Mouse (Mus musculus) olfactory bulb, adult 2 months (tissue): ENCODE data around the gene Chst8. TPM values are rescaled to one million over a fixed set of nuclear protein-coding genes. Genes with fewer than 3 reads are reported as not detected.

Experiments used
- H3K27ac ChIP-seq: fragments of 200-500 bp; 2 replicates; pipeline ENCODE4 v1.5.1; 2012; ENCODE audit warnings: low read depth, low read length; ENCODE audit not compliant: insufficient read depth
- H3K4me1 ChIP-seq: fragments of 200-500 bp; 2 replicates; pipeline ENCODE4 v1.6.1; 2012; ENCODE audit warnings: low read length; ENCODE audit not compliant: control insufficient read depth, insufficient read depth
- H3K4me3 ChIP-seq: fragments of 200-500 bp; 2 replicates; pipeline ENCODE4 v1.5.1; 2012; ENCODE audit warnings: mild to moderate bottlenecking, low read depth, low read length, moderate library complexity; ENCODE audit not compliant: insufficient read depth
- CTCF ChIP-seq: fragments of 200-500 bp; IDR thresholded peaks from 2 replicates; pipeline ENCODE4 v1.5.1; 2012; ENCODE audit warnings: low read depth, mild to moderate bottlenecking, low read length, moderate library complexity; ENCODE audit not compliant: insufficient read depth
- POLR2A ChIP-seq: fragments of 200-500 bp; IDR thresholded peaks from 2 replicates; pipeline ENCODE4 v1.6.1; 2012; ENCODE audit warnings: mild to moderate bottlenecking, low read depth, low read length, moderate library complexity; ENCODE audit not compliant: insufficient read depth
- WGBS: fragments of 180-500 bp; shearing (Covaris S2); methylation state at CpG from one replicate; pipeline ENCODE4 v1.1.7; 2018; 5-methylcytosine and 5-hydroxymethylcytosine counted together
- polyA plus RNA-seq: library from polyadenylated mRNA; stranded (reverse); fragments of >200 nt; gene quantifications from 2 replicates; pipeline ENCODE4 v1.2.4, GENCODE M21; 2012; ENCODE audit warnings: low replicate concordance; ENCODE audit not compliant: missing spikeins, insufficient read depth, insufficient read length

Gene Chst8
- polyA plus RNA-seq, 1 experiment, result not detected

DNA sequence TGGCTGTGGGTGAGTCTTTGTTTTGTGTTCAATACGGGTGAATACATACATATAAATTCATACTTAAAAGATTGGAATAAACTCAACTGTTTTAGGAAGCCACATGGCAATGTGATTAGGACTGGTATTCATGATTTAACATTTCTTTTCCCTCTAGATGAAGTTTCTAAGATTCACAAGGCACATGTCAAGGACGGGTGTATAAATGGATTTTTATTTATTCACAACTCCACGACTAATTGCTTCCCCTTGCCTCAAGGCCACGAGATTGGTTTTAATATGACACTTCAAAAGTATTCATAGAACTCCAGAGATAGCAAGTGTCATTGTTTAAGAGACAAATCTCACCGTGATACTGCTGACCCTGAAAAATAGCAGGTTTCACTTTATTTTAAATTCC, 155.9 kb downstream of the Chst8 start, which contains the start of gene Kctd15:
Kctd15 (minus strand) TSS at position 101 of the 400 bp plus-strand sequence.
- Histone ChIP-seq H3K4me3 (peak within 1 kb of the TSS; percentile 97), H3K4me1 (peaks cover 18% of the 10 kb centered on the region), H3K27ac (no peak within 1 kb of the TSS)
- TF ChIP-seq CTCF (no peak), POLR2A (no peak)
- WGBS, result 83% methylated on average over 5 of the region's 5 CpGs

DNA sequence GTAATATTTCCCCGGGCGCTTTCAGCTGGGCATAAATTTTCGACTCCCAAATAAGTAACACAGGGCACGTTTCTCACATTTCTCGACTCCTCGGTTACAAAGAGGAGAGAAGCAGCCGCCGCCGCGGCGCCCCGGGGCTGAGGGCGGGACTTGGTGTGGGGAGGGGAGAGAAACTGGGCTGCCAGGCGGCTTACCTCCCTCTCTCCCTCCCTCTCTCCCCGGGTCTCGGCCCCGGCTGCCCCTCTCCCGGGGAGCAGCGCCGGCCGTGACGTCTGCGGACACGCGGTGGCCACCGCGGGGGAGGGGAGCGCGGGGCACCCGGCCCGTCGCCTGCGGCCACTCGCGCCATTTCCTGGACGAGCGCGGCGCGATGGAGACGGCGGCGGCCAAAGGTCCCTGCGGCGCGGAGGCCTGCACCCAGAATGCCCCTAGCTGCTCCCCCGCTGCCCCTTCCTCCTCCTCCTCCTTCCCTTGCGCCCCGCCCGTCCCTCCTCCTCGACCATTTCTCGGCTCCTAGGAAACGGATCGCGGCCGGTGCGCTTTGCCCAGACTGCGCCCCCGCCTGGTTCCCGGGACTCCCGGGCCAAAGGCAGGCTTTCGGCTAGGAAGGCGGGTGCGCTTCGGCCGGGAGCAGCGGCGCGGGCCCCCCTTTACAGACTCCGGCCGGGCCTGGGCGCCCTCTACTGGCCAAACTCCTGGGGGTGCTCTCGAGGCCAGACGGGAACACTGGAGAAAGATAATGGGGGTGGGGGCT, 157.2 kb downstream of the Chst8 start:
- Histone ChIP-seq H3K27ac (peak overlapping the region; percentile 88; the same call in 1 of the 2 replicates), H3K4me3 (peak overlapping the region; percentile 97), H3K4me1 (peaks cover 18% of the 10 kb centered on the region)
- TF ChIP-seq POLR2A, result 0 out of 2 replicates have a peak, but pooled peaks have one; percentile 25
- peak; percentile 93 for TF ChIP-seq CTCF
- under 1% methylated on average over 65 of the region's 74 CpGs for WGBS

DNA sequence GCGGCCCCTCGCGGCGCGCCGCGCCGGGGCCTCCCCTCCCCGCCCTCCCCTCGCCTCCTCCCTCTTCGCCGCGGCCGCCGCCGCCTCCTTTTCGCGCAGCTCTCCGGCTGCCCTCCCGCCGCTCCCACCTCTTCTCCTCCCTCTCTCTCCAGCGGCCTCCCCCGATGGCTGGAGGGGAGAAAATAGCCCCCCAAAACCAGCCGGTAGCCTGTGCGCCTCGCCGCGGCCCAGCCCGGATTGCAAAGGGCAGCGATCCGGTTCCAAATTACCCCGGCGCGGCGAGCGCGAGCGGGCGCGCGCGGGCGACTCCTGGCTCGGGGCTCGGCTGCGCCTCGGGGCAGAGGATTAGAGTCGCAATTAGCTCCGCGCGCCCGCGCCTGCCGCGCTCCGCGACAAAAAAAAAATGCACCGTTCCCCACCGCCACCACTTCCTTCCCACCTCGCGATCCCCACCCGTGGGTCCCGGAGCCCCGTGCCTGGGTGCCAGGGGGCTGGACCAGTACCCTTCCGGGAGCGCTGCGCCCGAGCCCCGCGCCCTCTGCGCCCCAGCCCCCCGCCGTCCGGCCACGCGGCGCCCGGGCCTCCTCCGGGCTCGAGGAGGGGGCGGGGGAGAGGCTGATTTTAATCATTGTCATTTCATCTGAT, 157.9 kb downstream of the Chst8 start:
- Histone ChIP-seq H3K27ac (peak overlapping the region; percentile 47), H3K4me3 (peak overlapping the region; percentile 97), H3K4me1 (peaks cover 18% of the 10 kb centered on the region)
- WGBS, result under 1% methylated on average over 61 of the region's 81 CpGs
- TF ChIP-seq POLR2A (no peak), CTCF (no peak)

DNA sequence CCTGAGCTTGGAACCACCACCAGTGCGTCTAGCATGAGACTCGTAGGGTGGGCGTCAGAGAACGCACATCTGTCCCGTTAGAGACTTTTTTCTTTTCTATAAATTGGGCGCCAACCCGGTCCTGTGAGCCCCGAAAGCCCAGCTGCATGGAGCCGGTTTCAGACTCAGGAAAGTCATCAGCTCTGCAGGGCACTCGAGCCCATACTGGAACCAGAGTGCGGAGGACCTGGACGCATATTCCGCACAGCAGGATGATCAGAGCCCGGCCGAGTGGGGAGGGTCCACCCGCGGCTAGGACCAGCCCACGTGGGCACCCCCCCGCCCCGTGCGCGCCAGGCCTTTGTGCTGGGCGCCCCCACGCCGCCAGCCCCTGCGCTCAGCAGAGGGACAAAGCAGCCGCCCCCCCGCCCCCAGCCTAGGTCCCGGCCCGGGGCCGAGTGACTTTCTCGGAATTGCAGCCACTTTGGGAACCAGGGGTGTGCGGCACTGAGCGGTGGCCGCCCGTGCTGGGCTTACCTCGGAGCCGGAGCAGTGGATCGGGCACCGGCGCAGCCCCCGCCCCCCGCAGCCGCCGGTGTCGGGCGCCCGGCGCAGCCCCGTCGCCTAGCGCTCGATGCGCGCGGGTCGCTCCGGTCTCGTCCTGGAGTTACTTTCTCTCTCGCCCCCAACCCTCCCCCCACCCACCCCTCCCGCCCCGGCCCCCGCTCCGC, 158.6 kb downstream of the Chst8 start:
- Histone ChIP-seq H3K4me1 (peaks cover 18% of the 10 kb centered on the region), H3K4me3 (peak overlapping the region; percentile 64), H3K27ac (no peak overlapping the region)
- under 1% methylated on average over 59 of the region's 64 CpGs for WGBS
- TF ChIP-seq POLR2A, result no peak
- TF ChIP-seq CTCF, result no peak

DNA sequence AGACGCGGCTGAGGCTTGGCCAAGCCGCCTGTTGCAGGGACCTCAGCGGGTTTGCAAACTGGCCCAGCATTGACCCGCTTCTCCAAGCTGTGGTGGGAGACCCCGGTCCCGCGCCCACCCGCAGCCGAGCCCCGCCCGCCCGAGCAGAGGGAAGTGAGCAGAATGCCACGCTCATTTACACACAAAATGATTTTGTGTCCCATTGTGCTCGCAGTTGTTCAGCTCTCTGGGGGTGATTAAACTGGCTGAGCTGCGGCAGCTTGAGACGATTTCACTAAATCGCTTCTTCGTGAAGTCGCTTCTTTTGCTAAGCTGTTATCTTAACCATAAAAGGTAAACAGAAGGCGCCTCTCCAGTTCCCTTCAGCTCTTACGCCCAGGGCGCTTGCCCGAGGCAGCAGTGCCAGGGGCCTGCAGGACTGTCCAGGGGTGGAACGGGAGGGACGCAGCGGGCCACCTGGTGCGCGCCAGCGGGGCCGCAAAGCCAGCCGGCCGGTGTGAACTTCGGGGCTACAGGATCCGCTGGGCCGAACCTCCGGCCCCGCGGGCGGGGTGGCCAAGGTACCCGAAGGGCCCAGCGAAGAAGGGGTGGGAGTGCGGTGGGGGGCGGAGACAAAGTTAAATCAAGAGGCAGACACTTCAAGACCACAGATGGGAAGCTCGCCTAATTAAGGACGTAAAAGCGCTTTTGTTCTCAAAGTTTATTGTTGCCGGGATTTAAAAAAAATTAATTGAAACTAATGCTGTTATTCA, 159.6 kb downstream of the Chst8 start:
- H3K4me3 ChIP-seq, result peak overlapping the region; percentile 64
- TF ChIP-seq CTCF (no peak), POLR2A (no peak)
- 5% methylated on average over 48 of the region's 48 CpGs for WGBS
- peaks cover 18% of the 10 kb centered on the region for H3K4me1 ChIP-seq
- H3K27ac ChIP-seq, result no peak overlapping the region

DNA sequence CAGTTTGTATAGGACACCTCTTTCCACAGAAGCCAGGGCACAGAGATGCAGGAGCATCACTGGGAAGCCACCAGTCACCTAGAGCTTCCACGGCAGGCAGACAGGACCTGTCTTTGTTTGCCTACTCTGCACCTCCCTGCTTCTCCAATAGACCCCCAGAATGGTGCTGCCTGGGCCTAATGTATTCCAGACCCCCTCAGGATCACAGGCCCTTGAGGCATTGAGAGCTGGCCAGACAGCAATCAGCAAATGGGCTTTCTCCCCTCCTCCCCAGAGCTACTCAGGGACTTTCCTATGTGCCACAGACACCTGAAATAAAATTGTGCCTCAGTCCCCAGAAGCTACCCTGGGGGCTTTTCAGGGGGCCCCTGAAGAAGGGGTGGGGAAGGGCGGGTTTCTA, 161.1 kb downstream of the Chst8 start:
- 88% methylated on average over 2 of the region's 2 CpGs for WGBS
- Histone ChIP-seq H3K4me1 (peaks cover 26% of the 10 kb centered on the region), H3K27ac (no peak overlapping the region), H3K4me3 (no peak overlapping the region)
- TF ChIP-seq POLR2A, result no peak
- no peak for TF ChIP-seq CTCF

DNA sequence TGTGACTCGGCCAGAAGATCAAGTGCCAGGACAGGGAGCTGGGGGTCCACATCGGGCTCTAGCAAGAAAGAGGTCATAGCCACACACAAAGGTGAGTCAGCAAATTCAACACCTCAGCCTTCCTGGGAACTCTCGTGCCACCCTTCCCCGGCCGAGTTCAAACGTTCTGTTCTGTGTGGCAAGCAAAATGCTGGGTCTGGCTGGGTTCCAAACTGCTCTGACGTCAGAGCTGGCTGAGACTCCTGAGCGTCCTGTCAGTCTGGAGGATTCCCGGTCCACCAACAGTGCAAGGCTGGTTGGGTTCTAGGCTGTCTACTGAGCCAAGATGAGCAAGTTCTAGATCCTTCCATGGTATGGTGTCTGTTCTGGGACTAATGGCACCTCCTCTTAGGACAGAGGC, 165.5 kb downstream of the Chst8 start:
- Histone ChIP-seq H3K27ac (no peak overlapping the region), H3K4me3 (no peak overlapping the region), H3K4me1 (peaks cover 8% of the 10 kb centered on the region)
- WGBS, result 53% methylated on average over 9 of the region's 9 CpGs
- no peak for TF ChIP-seq POLR2A
- TF ChIP-seq CTCF, result no peak

DNA sequence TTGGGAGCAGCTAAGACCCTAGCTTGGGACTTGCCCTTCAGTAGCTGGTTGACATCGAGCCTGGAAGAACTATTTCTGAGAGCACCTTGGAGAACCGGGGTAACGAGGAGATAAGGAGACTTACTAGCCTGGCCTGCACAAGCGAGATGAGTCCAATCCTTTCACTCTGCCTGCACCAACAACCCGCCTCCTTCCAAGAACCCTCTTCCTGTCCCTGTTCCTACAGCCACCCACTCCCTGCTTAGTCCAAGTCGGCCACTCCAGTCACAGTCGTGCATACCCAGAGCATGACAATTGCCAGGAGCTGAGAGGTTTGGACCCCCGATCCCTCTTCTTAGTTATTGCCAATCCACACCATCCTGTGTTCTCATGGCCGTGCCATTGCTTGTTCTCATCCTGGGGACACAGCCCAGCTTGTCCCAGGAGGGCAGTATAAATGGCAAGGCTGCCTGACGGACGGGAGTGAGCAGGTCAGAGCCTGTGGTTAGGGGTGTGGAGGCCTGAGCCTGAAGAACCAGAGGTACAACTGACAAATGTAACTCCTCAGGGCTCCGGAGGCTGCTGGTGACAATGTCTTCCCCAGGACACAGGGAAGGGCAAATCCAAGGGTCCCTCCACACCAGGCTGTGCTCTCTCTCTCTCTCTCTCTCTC, 166.2 kb downstream of the Chst8 start:
- 92% methylated on average over 12 of the region's 12 CpGs for WGBS
- TF ChIP-seq CTCF, result no peak
- no peak for TF ChIP-seq POLR2A
- Histone ChIP-seq H3K4me3 (no peak overlapping the region), H3K4me1 (peaks cover 8% of the 10 kb centered on the region), H3K27ac (no peak overlapping the region)

DNA sequence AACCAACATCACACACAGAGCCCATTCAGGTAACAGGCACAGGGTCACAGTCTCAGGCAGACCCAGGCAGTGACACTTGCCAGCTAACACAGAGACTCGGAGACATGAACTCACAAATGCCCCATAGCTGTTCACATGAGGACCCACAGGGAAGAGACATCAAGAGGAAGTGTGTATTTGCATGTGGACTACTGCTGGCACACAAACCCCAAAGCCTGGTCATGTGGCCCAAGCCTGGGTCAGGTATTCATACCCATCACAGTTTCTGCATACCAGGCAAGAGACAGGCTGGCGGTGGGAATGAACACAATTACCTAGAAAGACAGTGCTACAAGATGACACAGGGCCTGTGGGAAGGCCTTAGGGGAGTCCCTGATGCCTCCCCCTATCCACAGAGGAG, 166.9 kb downstream of the Chst8 start:
- 95% methylated on average over 2 of the region's 2 CpGs for WGBS
- Histone ChIP-seq H3K4me3 (no peak overlapping the region), H3K4me1 (peaks cover 8% of the 10 kb centered on the region), H3K27ac (no peak overlapping the region)
- no peak for TF ChIP-seq CTCF
- no peak for TF ChIP-seq POLR2A
